8 mouse cellular contexts compared by ENCODE assay signal in genomic region chr12:83631743-83632679, GRCm38 (mm10). TPM values are rescaled to one million over a fixed set of nuclear protein-coding genes. Genes with fewer than 3 reads are reported as not detected.
DNase-seq lines count a peak whose midpoint lies in the region; ATAC-seq and TF ChIP-seq lines count a peak whose summit lies in the region.

No protein-coding gene starts in this region.

- WGBS in embryonic facial prominence, embryonic 13.5 days: under 1% methylated on average over 58 of the region's 68 CpGs
- under 1% methylated on average over 63 of the region's 68 CpGs for WGBS in kidney, adult 2 months
- under 1% methylated on average over 62 of the region's 68 CpGs for WGBS in limb, embryonic 12.5 days
- WGBS in midbrain, embryonic 15.5 days: under 1% methylated on average over 66 of the region's 68 CpGs
- under 1% methylated on average over 62 of the region's 68 CpGs for WGBS in spleen, adult 2 months

- no peaks in the 10 kb centered on the region for H3K27me3 ChIP-seq in embryonic facial prominence, embryonic 13.5 days
- H3K27me3 ChIP-seq in kidney, adult 2 months (replicated peaks; ENCODE audit: control insufficient read depth, insufficient read depth, low read length): no peaks in the 10 kb centered on the region
- no peaks in the 10 kb centered on the region for H3K27me3 ChIP-seq in limb, embryonic 12.5 days
- no peaks in the 10 kb centered on the region for H3K27me3 ChIP-seq in midbrain, embryonic 15.5 days (replicated peaks)
- no peaks in the 10 kb centered on the region for H3K27me3 ChIP-seq in spleen, adult 2 months (ENCODE audit: control insufficient read depth, insufficient read depth, low read length)

- peaks cover 13% of the 10 kb centered on the region for H3K36me3 ChIP-seq in embryonic facial prominence, embryonic 13.5 days
- no peaks in the 10 kb centered on the region for H3K36me3 ChIP-seq in kidney, adult 2 months (ENCODE audit: control insufficient read depth, insufficient read depth, low read length)
- H3K36me3 ChIP-seq in limb, embryonic 12.5 days: peaks cover 19% of the 10 kb centered on the region
- 0 out of 2 replicates have a peak, but pooled peaks cover 7% of the 10 kb centered on the region for H3K36me3 ChIP-seq in midbrain, embryonic 15.5 days (replicated peaks)
- H3K36me3 ChIP-seq in spleen, adult 2 months (ENCODE audit: control insufficient read depth, insufficient read depth, low read length): peaks cover 3% of the 10 kb centered on the region; the same call in 1 of the 2 replicates

- H3K27ac ChIP-seq in embryonic facial prominence, embryonic 13.5 days: peak overlapping the region; percentile 97
- peak overlapping the region; percentile 99 for H3K27ac ChIP-seq in kidney, adult 2 months (ENCODE audit: insufficient read depth, low read depth, low read length)
- peak overlapping the region; percentile 97 for H3K27ac ChIP-seq in limb, embryonic 12.5 days
- H3K27ac ChIP-seq in midbrain, embryonic 15.5 days: peak overlapping the region; percentile 97
- H3K27ac ChIP-seq in spleen, adult 2 months (ENCODE audit: insufficient read depth, low read length): peak overlapping the region; percentile 95

- peaks cover 5% of the 10 kb centered on the region; the same call in 1 of the 2 replicates for H3K4me1 ChIP-seq in embryonic facial prominence, embryonic 13.5 days
- no peaks in the 10 kb centered on the region for H3K4me1 ChIP-seq in kidney, adult 2 months (ENCODE audit: control insufficient read depth, insufficient read depth, low read length)
- peaks cover 6% of the 10 kb centered on the region; the same call in 1 of the 2 replicates for H3K4me1 ChIP-seq in limb, embryonic 12.5 days (replicated peaks)
- peaks cover 9% of the 10 kb centered on the region for H3K4me1 ChIP-seq in midbrain, embryonic 15.5 days
- H3K4me1 ChIP-seq in spleen, adult 2 months (ENCODE audit: control insufficient read depth, insufficient read depth, insufficient read length): no peaks in the 10 kb centered on the region

- TF ChIP-seq POLR2A in kidney, adult 2 months (IDR thresholded peaks at IDR 0.05; ENCODE audit: low read depth, low read length): peak; percentile 73
- peak; percentile 83 for TF ChIP-seq POLR2A in spleen, adult 2 months (IDR thresholded peaks at IDR 0.05; ENCODE audit: low read depth, low read length)

- no peak for TF ChIP-seq CTCF in kidney, adult 2 months (conservative IDR thresholded peaks at IDR 0.05; ENCODE audit: insufficient read depth, insufficient read length, low read depth, low read length)
- TF ChIP-seq CTCF in spleen, adult 2 months (IDR thresholded peaks at IDR 0.05; ENCODE audit: extremely low read depth, insufficient read depth, insufficient read length, insufficient replicate concordance): no peak

- DNase-seq in 3134 (ENCODE audit: extremely low read depth, insufficient read length, low spot score): peak; percentile 93
- peak; percentile 94 to 95 for DNase-seq in adrenal gland, postnatal 36 days
- peak; percentile 97 to 98 for DNase-seq in heart, adult 18-20 months
- DNase-seq in kidney, adult 2 months: peak; percentile 99
- peak; percentile 91 to 99 for DNase-seq in spleen, adult 2 months (ENCODE audit: low read depth in 1 of 2, low spot score in 2 of 2)

- ATAC-seq in embryonic facial prominence, embryonic 13.5 days (ENCODE audit: insufficient number of reproducible peaks, insufficient read depth, low FRiP score, low TSS enrichment, low read depth): peak; percentile 100
- ATAC-seq in limb, embryonic 12.5 days (ENCODE audit: insufficient number of reproducible peaks, insufficient read depth, low FRiP score, low TSS enrichment, low read depth): peak; percentile 100
- peak; percentile 100 for ATAC-seq in midbrain, embryonic 15.5 days (replicated peaks)

- peak overlapping the region; percentile 70 for H3K4me2 ChIP-seq in embryonic facial prominence, embryonic 13.5 days
- H3K4me2 ChIP-seq in limb, embryonic 12.5 days: peak overlapping the region; percentile 70
- peak overlapping the region; percentile 62 for H3K4me2 ChIP-seq in midbrain, embryonic 15.5 days

- no peaks in the 10 kb centered on the region for H3K9me3 ChIP-seq in embryonic facial prominence, embryonic 13.5 days
- no peaks in the 10 kb centered on the region for H3K9me3 ChIP-seq in limb, embryonic 12.5 days
- no peaks in the 10 kb centered on the region for H3K9me3 ChIP-seq in midbrain, embryonic 15.5 days

- peak overlapping the region; percentile 68 for H3K4me3 ChIP-seq in embryonic facial prominence, embryonic 13.5 days
- peak overlapping the region; percentile 99 for H3K4me3 ChIP-seq in kidney, adult 2 months (ENCODE audit: insufficient read depth, low read depth, low read length)
- H3K4me3 ChIP-seq in limb, embryonic 12.5 days (replicated peaks): peak overlapping the region; percentile 94
- H3K4me3 ChIP-seq in midbrain, embryonic 15.5 days: peak overlapping the region; percentile 88
- peak overlapping the region; percentile 94 for H3K4me3 ChIP-seq in spleen, adult 2 months (ENCODE audit: extremely low read depth, insufficient read depth, insufficient read length)

- peak overlapping the region; percentile 99 for H3K9ac ChIP-seq in embryonic facial prominence, embryonic 13.5 days
- peak overlapping the region; percentile 99 for H3K9ac ChIP-seq in limb, embryonic 12.5 days (replicated peaks)
- H3K9ac ChIP-seq in midbrain, embryonic 15.5 days: peak overlapping the region; percentile 90

RNA-seq across cellular contexts. Expression of gene Rbm25, which starts 1.0 kb away (rescaled TPM):
- 100 to 1,000 TPM in 1 of 2 experiments, 10 to 100 TPM in 1; 86.8 to 104 TPM for total RNA-seq in adrenal gland, postnatal 36 days (2021)
- 315 and 335 TPM in 2 replicates for polyA plus RNA-seq in embryonic facial prominence, embryonic 13.5 days (2015; fragmentation: Nextera tagmentation; extraction: Ambion mirVana)
- total RNA-seq in heart, adult 18-20 months (2021): 10 to 100 TPM; 39.9 to 47.7 TPM
- polyA plus RNA-seq in kidney, adult 2 months (2012; rRNA removed): 17.9 and 21.2 TPM in 2 replicates
- polyA plus RNA-seq in limb, embryonic 12.5 days (2016; fragmentation: Nextera tagmentation; extraction: Ambion mirVana): 311 and 312 TPM in 2 replicates
- 248 and 266 TPM in 2 replicates for polyA plus RNA-seq in midbrain, embryonic 15.5 days (2015; fragmentation: Nextera tagmentation; extraction: Ambion mirVana)
- polyA plus RNA-seq in spleen, adult 2 months (2012; rRNA removed): 19.4 and 20.2 TPM in 2 replicates

RNA-seq across cellular contexts. Expression of gene Zfyve1, which starts 35.0 kb away (rescaled TPM):
- 10 to 100 TPM; 35.8 to 36.0 TPM for total RNA-seq in adrenal gland, postnatal 36 days (2021)
- polyA plus RNA-seq in embryonic facial prominence, embryonic 13.5 days (2015; fragmentation: Nextera tagmentation; extraction: Ambion mirVana): 22.5 and 26.2 TPM in 2 replicates
- total RNA-seq in heart, adult 18-20 months (2021): 10 to 100 TPM; 15.3 to 15.5 TPM
- 29.0 and 32.0 TPM in 2 replicates for polyA plus RNA-seq in kidney, adult 2 months (2012; rRNA removed)
- 24.1 and 26.0 TPM in 2 replicates for polyA plus RNA-seq in limb, embryonic 12.5 days (2016; fragmentation: Nextera tagmentation; extraction: Ambion mirVana)
- 30.4 and 31.7 TPM in 2 replicates for polyA plus RNA-seq in midbrain, embryonic 15.5 days (2015; fragmentation: Nextera tagmentation; extraction: Ambion mirVana)
- polyA plus RNA-seq in spleen, adult 2 months (2012; rRNA removed): 26.5 and 29.0 TPM in 2 replicates

RNA-seq across cellular contexts. Expression of gene Psen1, which starts 55.9 kb away (rescaled TPM):
- total RNA-seq in adrenal gland, postnatal 36 days (2021): 10 to 100 TPM; 63.6 to 72.3 TPM
- 58.7 and 67.4 TPM in 2 replicates for polyA plus RNA-seq in embryonic facial prominence, embryonic 13.5 days (2015; fragmentation: Nextera tagmentation; extraction: Ambion mirVana)
- 10 to 100 TPM; 29.2 to 35.0 TPM for total RNA-seq in heart, adult 18-20 months (2021)
- polyA plus RNA-seq in kidney, adult 2 months (2012; rRNA removed): 32.7 and 39.0 TPM in 2 replicates
- 56.5 and 60.2 TPM in 2 replicates for polyA plus RNA-seq in limb, embryonic 12.5 days (2016; fragmentation: Nextera tagmentation; extraction: Ambion mirVana)
- polyA plus RNA-seq in midbrain, embryonic 15.5 days (2015; fragmentation: Nextera tagmentation; extraction: Ambion mirVana): 70.0 and 74.7 TPM in 2 replicates
- 14.3 and 20.2 TPM in 2 replicates for polyA plus RNA-seq in spleen, adult 2 months (2012; rRNA removed)

Comparison
In these comparisons a context has a peak if more than half of its experiments do, and no peak if none do; other contexts are left out.
1. Peak in every context shown above with its lines: DNase-seq, ATAC-seq, H3K4me3 ChIP-seq and H3K27ac ChIP-seq.
2. RNA of gene Rbm25, which starts 1.0 kb away (polyA plus RNA-seq): 315 to 335 TPM in embryonic facial prominence, embryonic 13.5 days, 311 to 312 TPM in limb, embryonic 12.5 days and 248 to 266 TPM in midbrain, embryonic 15.5 days; 17.9 to 21.2 TPM in kidney, adult 2 months and 19.4 to 20.2 TPM in spleen, adult 2 months; every median in the first group is over 10 times any median in the second.